15 mouse cellular contexts compared by ENCODE assay signal in the genomic region with DNA sequence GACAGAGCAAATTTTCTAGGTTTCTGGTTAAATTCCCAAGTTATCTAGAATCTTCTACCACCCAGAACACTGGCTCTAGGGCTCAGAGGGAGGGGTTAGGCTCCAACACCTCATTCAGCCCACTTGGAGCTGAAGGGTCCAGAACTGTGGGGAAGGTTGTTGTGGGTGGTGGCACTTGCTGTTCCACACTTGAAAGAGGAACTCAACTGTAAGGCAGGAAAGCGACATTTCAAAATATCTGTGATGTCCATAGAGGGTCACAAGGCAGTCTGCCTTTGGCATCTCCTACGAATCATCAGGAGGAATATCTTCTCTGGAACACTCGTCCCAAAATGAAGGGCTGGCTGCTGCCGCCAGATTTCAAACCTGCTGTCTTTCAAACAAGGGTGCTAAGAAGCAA.
DNase-seq lines count a peak whose midpoint lies in the region; ATAC-seq and TF ChIP-seq lines count a peak whose summit lies in the region.
"Had no signal": no experiment of that assay in that cellular context is flagged by ENCODE, and none has a peak within 500 bp of the region (broad histone marks: within the 10 kb centered on the region; RNA-seq: fewer than 3 reads in every experiment).

No protein-coding gene starts in this region.

- no peaks in the 10 kb centered on the region for H3K27me3 ChIP-seq in liver, adult 2 months (ENCODE audit: control insufficient read depth, insufficient read depth, low read length)
- H3K27me3 ChIP-seq: limb, embryonic 15.5 days had no signal

- H3K36me3 ChIP-seq in liver, adult 2 months (ENCODE audit: control insufficient read depth, insufficient read depth, low read length) = no peaks in the 10 kb centered on the region
- H3K36me3 ChIP-seq: limb, embryonic 15.5 days had no signal

- H3K79me2 ChIP-seq in liver, adult 2 months (ENCODE audit: control insufficient read depth, insufficient read depth, low read length) = no peaks in the 10 kb centered on the region

- WGBS in liver, adult 2 months = 90% methylated on average over 4 of the region's 4 CpGs

- H3K4me3 ChIP-seq in liver, adult 2 months (ENCODE audit: insufficient read depth, low read depth, low read length) = no peak overlapping the region
- H3K4me3 ChIP-seq in bone marrow macrophage, adult 2 months (ENCODE audit: insufficient read depth, low read length) = peak overlapping the region; percentile 27
- H3K4me3 ChIP-seq: limb, embryonic 15.5 days had no signal

- H3K4me1 ChIP-seq in liver, adult 2 months (ENCODE audit: control insufficient read depth, insufficient read depth, low read length) = peaks cover 10% of the 10 kb centered on the region
- peaks cover 84% of the 10 kb centered on the region for H3K4me1 ChIP-seq in bone marrow macrophage, adult 2 months (ENCODE audit: control insufficient read depth, insufficient read depth, low read length)

- peak; percentile 66 for ATAC-seq in megakaryocyte, adult 5-6 weeks (ENCODE audit: poor library complexity, severe bottlenecking)
- ATAC-seq: CD4-positive, CD25-positive, alpha-beta regulatory T cell, adult 4 months; forebrain, embryonic 16.5 days had no signal

- TF ChIP-seq CTCF in liver, adult 2 months (IDR thresholded peaks at IDR 0.05; ENCODE audit: low read depth, low read length) = no peak
- TF ChIP-seq CTCF in bone marrow macrophage, adult 2 months (IDR thresholded peaks at IDR 0.05; ENCODE audit: low read depth, low read length) = no peak

- TF ChIP-seq POLR2A in liver, adult 2 months (IDR thresholded peaks at IDR 0.05; ENCODE audit: extremely low read depth, insufficient read depth, low read length) = no peak
- TF ChIP-seq POLR2A in bone marrow macrophage, adult 2 months (IDR thresholded peaks at IDR 0.05; ENCODE audit: borderline replicate concordance, low read depth, low read length) = no peak

- H3K9ac ChIP-seq in liver, adult 2 months (ENCODE audit: low read depth, low read length) = no peak overlapping the region
- H3K9ac ChIP-seq: limb, embryonic 15.5 days had no signal

- peak; percentile 34 for DNase-seq in liver, adult 2 months (ENCODE audit: extremely low read depth, low read depth, low spot score)
- DNase-seq in liver = no peak
- DNase-seq in 416B (ENCODE audit: low read depth) = peak; percentile 26
- DNase-seq in left cerebral cortex, adult 8-10 months (ENCODE audit: low spot score in 2 of 2) = no peak
- DNase-seq in adipocyte (ENCODE audit: low spot score) = no peak
- DNase-seq in kidney, postnatal 10 days = no peak
- DNase-seq: adrenal gland, postnatal 10 days; cerebellum, postnatal 25 days; heart, postnatal 4 days; kidney, adult 9 months had no signal

- peak overlapping the region; percentile 37 for H3K27ac ChIP-seq in liver, adult 2 months (replicated peaks; ENCODE audit: insufficient read depth, low read depth, low read length)
- peak overlapping the region; percentile 100 for H3K27ac ChIP-seq in bone marrow macrophage, adult 2 months (ENCODE audit: insufficient read depth, low read depth, low read length)
- H3K27ac ChIP-seq: limb, embryonic 15.5 days had no signal

Comparison
In these comparisons a context has a peak if more than half of its experiments do, and no peak if none do; other contexts are left out.
1. DNase-seq: peak in liver, adult 2 months (single experiment) and 416B (single experiment); none in liver (single experiment), left cerebral cortex, adult 8-10 months (0 of 2), adipocyte (single experiment) and kidney, postnatal 10 days (single experiment).